Mouse (Mus musculus) layer of hippocampus, postnatal 10 days (tissue): ENCODE measurements at regions not wholly inside any gene's neighbourhood (a gene's known extent, or its start where the extent isn't known, plus 50 kb on each side); places are given as distances from the start of the nearest gene placed in this dataset.

Experiments
- DNase-seq, 2 experiments: peaks; one replicate each; pipeline ENCODE4 v3.0.0; 2021; ENCODE audit warnings: low spot score in 2 of 2

DNA sequence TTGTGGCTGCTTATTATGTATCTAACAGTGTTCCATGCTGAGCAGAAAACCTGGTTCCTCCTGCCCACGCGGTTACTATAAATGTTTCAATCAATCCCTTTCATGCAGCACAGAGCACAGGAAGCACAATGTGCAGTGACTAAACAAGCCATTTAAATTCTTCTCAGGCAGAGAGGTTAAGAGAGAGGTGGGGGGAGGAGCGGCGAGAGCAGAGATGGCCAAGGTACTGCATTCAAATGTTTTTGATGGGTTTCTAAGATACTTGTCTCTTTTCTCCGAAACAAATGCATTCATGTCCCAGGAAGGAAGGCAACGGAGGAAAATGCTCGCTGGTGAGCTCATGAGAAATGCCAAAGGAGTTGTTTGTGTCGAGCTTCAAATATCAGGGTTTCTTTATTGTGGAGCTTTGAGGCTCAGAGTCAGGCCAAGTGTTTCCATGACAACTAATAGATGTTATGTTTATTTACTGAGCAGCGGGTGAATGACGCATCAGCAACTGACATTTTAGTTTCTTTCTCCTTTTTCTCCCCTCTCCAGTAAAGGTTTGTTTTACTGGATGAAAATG lies 122.8 kb upstream of the Npvf start:
- peak; percentile 61 to 76 for DNase-seq

- peak in 1 of 2 experiments; percentile 16 for DNase-seq
Measured at GRCm38 (mm10) chr6:50777827-50778226, 123.6 kb upstream of the Npvf start.

DNA sequence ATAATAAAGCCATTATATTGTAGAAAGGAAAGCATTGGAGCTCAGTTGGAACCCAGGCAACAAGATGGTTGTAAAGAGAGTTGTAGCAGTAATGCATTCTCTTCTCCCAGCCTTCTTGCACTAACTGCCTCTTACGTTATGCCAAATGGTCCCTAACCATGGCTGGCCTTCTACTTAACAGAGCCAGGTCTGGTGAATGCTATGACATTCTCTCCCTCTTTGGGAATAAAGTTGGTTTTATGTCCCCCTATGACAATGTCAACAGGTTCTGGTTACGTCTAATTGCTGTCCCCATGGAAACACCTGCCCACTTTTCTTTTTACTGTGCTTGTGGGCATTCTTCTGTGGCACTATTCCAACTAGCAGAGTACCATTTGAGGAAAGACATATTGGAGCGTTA lies 126.4 kb upstream of the Npvf start:
- DNase-seq: no peak

DNA sequence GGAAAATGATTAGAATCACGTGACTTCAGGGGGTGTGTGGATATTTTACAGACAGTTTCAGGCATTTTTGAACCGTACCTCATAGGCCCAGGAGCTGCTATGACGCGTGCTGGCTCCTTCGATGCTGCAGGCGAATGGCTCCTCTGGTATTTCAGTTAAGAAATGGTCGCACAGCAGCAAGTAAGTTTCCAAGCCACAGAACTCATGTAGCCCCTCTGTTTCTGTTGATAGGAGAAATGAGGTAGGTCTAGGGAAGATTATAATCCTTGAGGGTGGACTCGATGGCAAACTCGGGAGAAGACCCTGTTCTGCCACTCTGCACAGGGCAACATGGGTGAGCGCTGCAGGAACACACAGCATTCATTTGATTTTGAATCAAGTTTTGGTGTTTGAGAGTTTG lies 127.0 kb upstream of the Npvf start:
- no peak for DNase-seq

DNA sequence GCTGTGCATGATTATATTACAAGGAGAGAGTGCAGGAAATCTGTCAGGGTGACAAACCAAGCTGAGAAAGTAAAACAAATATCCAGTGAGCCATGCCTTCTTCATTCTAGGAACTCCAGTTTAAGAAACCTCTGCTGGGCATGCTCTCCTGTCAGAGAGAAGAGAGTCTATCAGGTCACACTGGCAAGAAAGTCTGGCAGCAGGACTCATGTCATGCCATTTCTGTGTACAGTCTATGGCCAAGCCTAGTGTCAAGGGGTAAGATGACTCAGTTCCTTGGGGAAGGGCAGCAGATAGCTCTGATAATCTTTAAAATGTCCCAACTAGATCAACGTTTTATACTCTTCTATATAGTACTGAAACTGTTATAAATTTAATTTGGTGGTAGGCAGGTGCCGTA lies 128.0 kb upstream of the Npvf start:
- DNase-seq: no peak

GRCm38 (mm10) chr6:50783494-50783893 lies 129.3 kb upstream of the Npvf start:
- peak; percentile 19 to 37 for DNase-seq

GRCm38 (mm10) chr6:50784381-50784780 lies 130.1 kb upstream of the Npvf start:
- DNase-seq: no peak

- DNase-seq: no peak
Measured at GRCm38 (mm10) chr6:50787666-50788065, 133.4 kb upstream of the Npvf start.

DNA sequence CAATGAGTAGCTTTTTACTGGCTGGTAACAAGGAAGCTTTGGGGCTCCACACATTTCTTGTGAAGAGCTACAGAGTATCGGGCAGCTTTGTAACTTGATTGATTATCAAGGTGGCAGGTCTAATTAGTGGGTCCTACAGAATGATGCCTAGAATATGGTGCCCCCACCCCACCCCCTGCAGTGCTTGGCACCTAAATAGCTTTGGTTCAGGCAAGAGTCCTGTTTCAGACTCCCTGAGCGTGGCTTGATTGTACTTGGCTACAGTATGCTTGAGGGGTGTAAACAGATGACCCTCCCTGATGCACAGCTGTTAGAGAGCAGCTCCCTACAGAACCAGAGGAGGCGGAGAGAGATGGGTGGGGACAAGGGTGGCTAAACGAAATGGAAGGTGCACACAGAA lies 145.7 kb upstream of the Npvf start:
- DNase-seq: no peak

DNA sequence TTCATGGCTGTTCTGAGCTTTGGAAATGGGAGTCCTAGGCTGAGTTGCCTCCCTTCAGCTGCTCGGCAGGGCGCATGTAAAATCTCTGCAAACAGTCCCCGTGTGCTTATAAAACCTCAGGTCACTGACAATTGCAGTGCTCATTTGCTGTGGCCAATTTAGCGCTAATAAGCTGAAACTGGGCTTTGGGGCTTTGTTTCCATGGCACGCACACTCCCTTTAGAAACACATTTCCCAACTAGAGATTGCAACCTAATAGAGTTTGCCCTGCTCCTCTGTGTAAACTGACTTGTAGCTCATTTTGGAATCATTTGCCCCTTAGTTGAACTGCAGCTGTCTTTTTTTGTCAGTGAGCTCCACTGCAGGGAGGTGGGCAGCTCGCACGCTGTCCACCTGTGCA lies 148.7 kb upstream of the Npvf start:
- no peak for DNase-seq

- DNase-seq: no peak
Measured at GRCm38 (mm10) chr6:50804477-50805005, 150.3 kb upstream of the Npvf start.

DNA sequence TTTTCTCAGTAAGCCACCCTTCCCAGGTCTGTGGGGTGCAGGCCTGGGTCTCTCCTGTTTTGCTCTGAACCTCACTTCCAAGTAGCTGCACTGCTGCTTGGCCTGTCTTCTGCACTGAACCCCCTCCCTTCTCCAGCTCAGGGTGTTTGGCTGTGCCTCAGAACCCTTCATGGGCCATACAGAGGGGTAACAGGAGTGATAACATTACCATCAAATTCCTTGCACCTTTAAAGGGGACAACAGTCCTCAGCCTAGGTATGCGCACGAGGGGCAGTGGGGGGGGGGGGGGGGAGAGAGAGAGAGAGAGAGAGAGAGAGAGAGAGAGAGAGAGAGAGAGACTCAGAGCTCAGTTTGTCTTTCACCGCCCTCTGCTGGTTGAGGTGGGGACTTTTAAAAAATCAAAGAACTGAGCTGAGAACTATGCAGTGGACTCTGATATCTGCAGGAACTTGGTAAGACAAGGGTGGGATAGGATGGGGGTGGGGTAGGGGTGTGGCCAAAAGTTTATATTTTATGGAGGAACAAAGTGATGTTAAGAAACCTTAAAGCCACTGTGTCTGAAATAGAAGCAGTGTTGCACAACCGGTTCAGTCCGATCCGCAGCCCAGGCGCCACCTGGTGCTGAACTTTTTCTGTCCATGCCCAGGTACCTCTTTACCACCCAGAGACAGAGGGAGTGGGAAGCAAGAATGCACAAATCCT lies 152.3 kb upstream of the Npvf start:
- DNase-seq: peak; percentile 69 to 78

- peak in 1 of 2 experiments; percentile 38 for DNase-seq
Measured at GRCm38 (mm10) chr6:50807187-50808012, 153.2 kb upstream of the Npvf start.

DNA sequence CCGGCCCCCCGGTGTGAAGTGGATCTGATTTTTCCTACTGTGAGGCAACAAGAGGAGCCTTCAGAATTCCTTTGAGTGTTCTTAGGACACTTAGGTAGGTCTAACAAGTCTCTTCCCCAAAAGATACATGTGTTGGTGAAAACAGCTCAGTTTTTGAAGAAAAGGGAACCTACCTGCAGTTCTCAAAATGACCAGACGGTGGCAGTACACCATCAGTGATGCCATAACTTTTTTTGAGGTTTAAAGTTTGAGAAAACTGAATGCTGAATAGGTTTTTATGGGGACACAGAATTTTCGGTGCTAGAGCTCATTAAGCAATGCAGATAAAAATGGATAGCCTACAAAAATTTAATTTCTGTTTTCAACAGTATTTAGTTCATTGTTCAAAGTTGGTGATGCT lies 153.9 kb upstream of the Npvf start:
- DNase-seq: peak; percentile 90 to 92

DNA sequence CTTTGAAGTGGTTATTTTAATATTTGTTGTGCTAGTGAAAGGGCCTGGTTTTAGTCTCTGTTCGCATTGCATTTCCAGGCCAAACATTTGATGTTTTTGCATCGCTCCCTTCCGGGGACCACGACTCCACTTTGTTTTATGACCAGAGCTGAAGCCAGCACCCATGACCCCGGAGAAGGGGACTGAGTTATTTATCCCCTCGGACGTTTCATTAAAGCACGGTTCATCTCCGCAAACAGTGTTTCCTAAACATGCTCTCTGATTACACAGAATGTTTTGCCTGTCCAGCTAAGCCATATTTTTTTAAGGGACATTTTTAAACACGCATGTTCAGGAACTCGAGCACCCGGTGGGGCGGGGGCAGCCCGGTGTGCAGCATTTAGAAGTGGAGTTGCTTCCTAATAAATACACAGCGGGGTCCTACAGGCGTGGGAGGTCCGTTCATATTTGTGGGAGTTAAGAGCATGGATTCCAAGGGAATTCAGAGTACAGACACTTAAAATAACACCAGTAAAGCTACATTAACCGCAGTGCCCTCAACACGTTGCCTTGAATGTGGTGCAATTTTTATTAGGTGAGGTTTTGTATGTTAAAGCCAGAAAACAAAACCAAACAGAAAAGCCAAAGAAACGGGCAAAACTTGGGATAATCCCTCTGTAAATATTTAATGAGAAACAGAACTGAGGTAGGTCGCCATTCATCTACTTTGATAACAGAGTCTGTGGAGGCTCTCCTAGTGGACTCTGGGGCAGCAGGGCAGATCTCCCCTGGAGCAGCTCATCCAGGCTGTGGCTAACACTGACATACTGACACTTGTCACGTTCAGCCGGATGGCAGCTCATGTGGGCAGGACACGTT lies 154.8 kb upstream of the Npvf start:
- no peak for DNase-seq

DNA sequence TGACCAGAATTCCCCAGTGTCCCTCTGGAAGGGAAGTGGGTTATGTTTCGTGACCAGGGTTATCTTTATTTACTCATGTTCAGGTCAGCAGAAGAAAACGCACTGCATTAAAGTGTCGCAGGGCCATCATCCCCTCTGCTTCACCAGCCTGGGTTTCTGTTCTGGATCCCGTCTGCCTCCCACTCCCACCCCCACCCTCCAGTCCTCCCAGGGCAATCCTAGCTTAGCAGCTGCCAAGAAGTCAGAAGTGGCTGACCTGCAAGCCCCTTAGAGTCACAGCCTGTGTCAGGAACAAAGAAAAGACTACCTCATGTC lies 155.4 kb upstream of the Npvf start:
- DNase-seq: no peak

DNA sequence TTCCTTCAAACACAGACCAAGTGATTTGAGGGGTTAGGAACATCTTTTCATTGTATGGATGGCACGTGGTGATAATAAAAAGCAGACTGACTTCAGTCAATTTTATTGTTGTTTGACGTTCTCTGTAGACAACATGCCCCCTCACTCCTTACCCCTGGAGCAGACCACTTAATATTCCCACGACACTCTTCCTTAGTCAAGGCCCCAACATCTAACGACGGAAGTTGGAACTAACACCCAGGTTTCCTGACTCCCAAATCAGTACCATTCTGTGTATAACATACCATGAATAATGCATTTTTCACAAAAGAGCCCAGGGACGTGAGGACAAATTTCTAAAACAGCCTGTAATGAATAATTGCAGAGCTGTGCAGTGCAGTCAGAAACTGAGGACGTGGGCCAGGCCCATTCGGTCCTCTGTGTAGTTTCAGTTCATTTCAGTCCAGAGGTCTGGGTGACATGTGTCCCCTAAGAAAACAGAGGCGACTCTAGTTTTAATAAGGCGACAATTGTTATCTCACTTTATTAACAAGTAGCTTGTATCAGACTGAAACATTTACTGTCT lies 160.8 kb upstream of the Npvf start:
- DNase-seq: no peak

DNA sequence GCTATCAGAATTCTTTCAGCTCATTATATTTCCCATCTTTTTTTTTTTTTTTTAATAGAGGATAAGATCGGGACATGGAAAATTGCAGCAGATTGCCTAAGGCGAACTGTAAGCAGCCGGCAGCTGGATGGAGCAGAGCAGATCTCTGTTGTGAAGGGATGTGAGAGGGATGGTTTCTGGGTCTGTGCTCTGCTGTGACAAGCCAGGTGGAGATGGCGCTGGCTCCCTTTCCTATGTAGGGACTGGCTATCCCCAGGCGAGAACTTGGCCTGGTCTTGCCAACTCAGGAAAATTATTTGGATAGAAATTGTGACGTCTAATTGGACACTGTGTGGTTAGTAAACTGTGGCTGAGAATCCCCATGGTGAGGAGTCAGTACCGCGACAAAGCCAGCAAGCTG lies 161.3 kb upstream of the Npvf start:
- no peak for DNase-seq

GRCm38 (mm10) chr6:50817430-50817829 lies 163.2 kb upstream of the Npvf start:
- no peak for DNase-seq

DNA sequence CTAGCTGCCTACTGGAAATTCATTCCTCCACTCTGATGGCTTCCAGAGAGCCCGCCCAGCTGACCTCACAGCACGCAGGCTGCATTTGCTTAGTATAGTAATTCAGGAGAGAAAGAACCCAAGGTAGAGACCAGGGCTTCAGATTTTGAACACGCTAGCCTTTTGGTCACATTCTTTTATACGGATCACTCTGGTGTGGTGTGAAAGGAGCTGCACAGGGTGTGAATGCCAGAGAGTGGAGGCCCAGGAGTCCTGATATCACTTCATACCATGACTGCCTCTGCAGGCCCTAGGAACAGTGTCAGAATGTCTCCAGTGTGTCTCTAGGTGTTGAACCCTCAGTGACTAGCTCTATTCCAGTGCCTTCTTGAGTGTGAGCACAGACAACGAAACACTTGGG lies 164.2 kb upstream of the Npvf start:
- DNase-seq: no peak

GRCm38 (mm10) chr6:50818891-50819541 lies 164.8 kb upstream of the Npvf start:
- no peak for DNase-seq
